In the genomic region with DNA sequence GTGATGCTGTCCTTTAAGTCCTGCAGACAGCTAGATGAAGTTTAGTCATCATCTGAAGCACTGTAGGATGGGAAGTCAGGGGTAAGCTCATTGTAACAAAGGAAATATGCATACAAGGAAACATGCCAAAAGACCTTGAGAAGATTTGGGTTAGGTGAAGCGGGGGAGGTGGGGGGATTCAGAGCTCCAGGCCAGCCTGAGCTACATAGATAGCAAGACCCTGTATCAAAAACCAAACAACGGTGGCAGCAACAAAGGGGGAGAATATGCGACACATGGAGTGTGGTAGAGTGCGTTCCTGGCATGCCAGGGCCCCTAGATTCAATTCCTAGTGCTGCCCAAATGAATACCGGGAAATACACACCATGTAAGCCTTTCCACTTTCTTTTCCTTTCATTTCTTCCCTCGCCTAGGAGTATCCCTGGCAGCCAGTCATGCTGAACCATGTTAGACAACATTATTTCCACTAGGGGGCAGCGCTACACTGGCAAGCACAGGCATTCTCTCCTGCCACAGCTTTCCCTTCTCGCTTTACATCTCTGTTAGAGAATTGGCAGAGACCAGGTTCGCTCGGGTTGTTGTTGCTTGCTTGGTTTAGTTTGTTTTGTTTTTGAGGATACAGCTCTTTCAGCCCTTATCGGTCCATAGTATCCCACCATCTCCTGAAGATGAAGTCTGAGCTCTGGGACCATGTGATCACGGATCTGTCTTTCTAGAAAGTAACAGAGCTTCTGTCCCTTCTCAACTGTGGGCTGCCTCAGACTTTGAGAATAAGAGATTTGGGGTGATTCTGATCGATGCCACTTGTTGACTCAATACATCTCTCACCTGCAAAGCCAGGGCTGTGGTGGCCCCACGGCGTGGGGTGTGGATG, we compare ENCODE assay signal across 8 mouse cellular contexts. TPM values are rescaled to one million over a fixed set of nuclear protein-coding genes. Genes with fewer than 3 reads are reported as not detected.
DNase-seq lines count a peak whose midpoint lies in the region; ATAC-seq and TF ChIP-seq lines count a peak whose summit lies in the region.

No protein-coding gene starts in this region.

- DNase-seq in CH12.LX (ENCODE audit: extremely low read depth) = peak; percentile 73
- peak; percentile 85 for DNase-seq in heart, embryonic 10.5 days (ENCODE audit: low spot score)
- DNase-seq in kidney, adult 8-10 months = peak; percentile 63 to 65
- peak; percentile 76 for DNase-seq in splenic B cell, adult 2 months (ENCODE audit: low read depth, low spot score)

- no peak; the same call in 1 of the 2 replicates for ATAC-seq in embryonic facial prominence, embryonic 15.5 days (ENCODE audit: insufficient number of reproducible peaks, low FRiP score, low TSS enrichment, low read depth)
- ATAC-seq in limb, embryonic 13.5 days (ENCODE audit: low FRiP score, low read depth) = peak; percentile 86
- peak; percentile 44; the same call in 1 of the 2 replicates for ATAC-seq in midbrain, embryonic 12.5 days (ENCODE audit: low FRiP score, low read depth)

- TF ChIP-seq CTCF in CH12.LX (conservative IDR thresholded peaks at IDR 0.05 in 1 of 2, IDR thresholded peaks at IDR 0.05 in 1 of 2; ENCODE audit: low read depth in 2 of 2, low read length in 2 of 2) = peak; percentile 57 to 92
- TF ChIP-seq CTCF in bone marrow macrophage, adult 2 months (IDR thresholded peaks at IDR 0.05; ENCODE audit: low read depth, low read length) = peak; percentile 72

- H3K36me3 ChIP-seq in CH12.LX (replicated peaks in 1 of 2; ENCODE audit: control insufficient read depth in 1 of 2, insufficient read depth in 1 of 2, low read length in 1 of 2) = no peaks in the 10 kb centered on the region
- H3K36me3 ChIP-seq in embryonic facial prominence, embryonic 15.5 days = no peaks in the 10 kb centered on the region
- H3K36me3 ChIP-seq in heart, embryonic 10.5 days = no peaks in the 10 kb centered on the region
- H3K36me3 ChIP-seq in limb, embryonic 13.5 days = no peaks in the 10 kb centered on the region
- H3K36me3 ChIP-seq in midbrain, embryonic 12.5 days = no peaks in the 10 kb centered on the region
- H3K36me3 ChIP-seq in splenic B cell, adult 2 months (ENCODE audit: control insufficient read depth, insufficient read depth, low read length, poor library complexity, severe bottlenecking) = no peaks in the 10 kb centered on the region

- TF ChIP-seq RAD21 in CH12.LX (IDR thresholded peaks at IDR 0.05; ENCODE audit: low read depth, low read length) = peak; percentile 93

- TF ChIP-seq EP300 in CH12.LX (IDR thresholded peaks at IDR 0.05; ENCODE audit: low read length) = no peak

- dilution Hi-C loops in CH12.LX (cut with MboI; ENCODE audit: extremely low pct_ligation_motif_present, extremely low pct_unique_long_range_greater_than_20kb, low sequenced_read_pairs) = no loop called here

- H3K27ac ChIP-seq in CH12.LX (ENCODE audit: insufficient read depth, low read depth) = no peak overlapping the region
- H3K27ac ChIP-seq in bone marrow macrophage, adult 2 months (ENCODE audit: insufficient read depth, low read depth, low read length) = peak overlapping the region; percentile 18
- H3K27ac ChIP-seq in embryonic facial prominence, embryonic 15.5 days (replicated peaks) = no peak overlapping the region
- H3K27ac ChIP-seq in heart, embryonic 10.5 days = no peak overlapping the region
- H3K27ac ChIP-seq in limb, embryonic 13.5 days = no peak overlapping the region
- no peak overlapping the region for H3K27ac ChIP-seq in midbrain, embryonic 12.5 days (replicated peaks)

- WGBS in embryonic facial prominence, embryonic 15.5 days = 29% methylated on average over 15 of the region's 15 CpGs
- 23% methylated on average over 15 of the region's 15 CpGs for WGBS in heart, embryonic 10.5 days
- 27% methylated on average over 15 of the region's 15 CpGs for WGBS in limb, embryonic 13.5 days
- 30% methylated on average over 15 of the region's 15 CpGs for WGBS in midbrain, embryonic 12.5 days

- no peak overlapping the region for H3K9ac ChIP-seq in CH12.LX (ENCODE audit: insufficient read depth, low read depth)
- H3K9ac ChIP-seq in embryonic facial prominence, embryonic 15.5 days = no peak overlapping the region
- no peak overlapping the region for H3K9ac ChIP-seq in limb, embryonic 13.5 days
- H3K9ac ChIP-seq in midbrain, embryonic 12.5 days (replicated peaks) = no peak overlapping the region

- H3K27me3 ChIP-seq in CH12.LX (replicated peaks) = no peaks in the 10 kb centered on the region
- H3K27me3 ChIP-seq in embryonic facial prominence, embryonic 15.5 days = no peaks in the 10 kb centered on the region
- 0 out of 2 replicates have a peak, but pooled peaks cover 4% of the 10 kb centered on the region for H3K27me3 ChIP-seq in heart, embryonic 10.5 days (ENCODE audit: insufficient read depth, poor library complexity, severe bottlenecking)
- no peaks in the 10 kb centered on the region for H3K27me3 ChIP-seq in limb, embryonic 13.5 days
- H3K27me3 ChIP-seq in midbrain, embryonic 12.5 days = 0 out of 2 replicates have a peak, but pooled peaks cover 13% of the 10 kb centered on the region
- no peaks in the 10 kb centered on the region for H3K27me3 ChIP-seq in splenic B cell, adult 2 months (ENCODE audit: control insufficient read depth, insufficient read depth, low read length, poor library complexity, severe bottlenecking)

- no peak overlapping the region for H3K4me3 ChIP-seq in CH12.LX (replicated peaks in 1 of 3; ENCODE audit: low read depth in 2 of 3, low read length in 2 of 3, poor library complexity in 1 of 3)
- H3K4me3 ChIP-seq in bone marrow macrophage, adult 2 months (ENCODE audit: insufficient read depth, low read length) = peak overlapping the region; percentile 24
- H3K4me3 ChIP-seq in embryonic facial prominence, embryonic 15.5 days (replicated peaks) = 0 out of 2 replicates have a peak overlapping the region, but pooled peaks have one; percentile 4
- H3K4me3 ChIP-seq in heart, embryonic 10.5 days = 0 out of 2 replicates have a peak overlapping the region, but pooled peaks have one; percentile 3
- no peak overlapping the region for H3K4me3 ChIP-seq in limb, embryonic 13.5 days
- H3K4me3 ChIP-seq in midbrain, embryonic 12.5 days = no peak overlapping the region

- peaks cover 4% of the 10 kb centered on the region for H3K9me3 ChIP-seq in CH12.LX (replicated peaks; ENCODE audit: low read length)
- H3K9me3 ChIP-seq in embryonic facial prominence, embryonic 15.5 days (replicated peaks) = no peaks in the 10 kb centered on the region
- H3K9me3 ChIP-seq in heart, embryonic 10.5 days = no peaks in the 10 kb centered on the region
- peaks cover 9% of the 10 kb centered on the region; the same call in 1 of the 2 replicates for H3K9me3 ChIP-seq in limb, embryonic 13.5 days
- H3K9me3 ChIP-seq in midbrain, embryonic 12.5 days = no peaks in the 10 kb centered on the region

- in situ Hi-C loops in CH12.LX (cut with MboI; ENCODE audit: low pct_ligation_motif_present, low pct_unique_long_range_greater_than_20kb, low sequenced_read_pairs) = loop anchor here (5.0 to 25.0 kb wide), 3 partner anchors 102 to 430 kb away; a partner anchor contains a TSS

- H3K79me2 ChIP-seq in CH12.LX (replicated peaks; ENCODE audit: control insufficient read depth, extremely low read depth, insufficient read depth, poor library complexity, severe bottlenecking) = no peaks in the 10 kb centered on the region

- TF ChIP-seq POLR2A in CH12.LX (IDR thresholded peaks at IDR 0.05; ENCODE audit: low read depth, low read length) = no peak
- no peak for TF ChIP-seq POLR2A in bone marrow macrophage, adult 2 months (IDR thresholded peaks at IDR 0.05; ENCODE audit: borderline replicate concordance, low read depth, low read length)

- H3K4me2 ChIP-seq in CH12.LX (ENCODE audit: insufficient read depth, low read depth, poor library complexity, severe bottlenecking) = peak overlapping the region; percentile 18
- 0 out of 2 replicates have a peak overlapping the region, but pooled peaks have one; percentile 19 for H3K4me2 ChIP-seq in embryonic facial prominence, embryonic 15.5 days (replicated peaks)
- H3K4me2 ChIP-seq in limb, embryonic 13.5 days (replicated peaks) = peak overlapping the region; percentile 38
- no peak overlapping the region for H3K4me2 ChIP-seq in midbrain, embryonic 12.5 days (replicated peaks)

- peaks cover 0 to 22% of the 10 kb centered on the region in 2 experiments; a peak in 3 of 4 replicates for H3K4me1 ChIP-seq in CH12.LX (ENCODE audit: control insufficient read depth in 1 of 2, insufficient read depth in 2 of 2)
- peaks cover 16% of the 10 kb centered on the region for H3K4me1 ChIP-seq in bone marrow macrophage, adult 2 months (ENCODE audit: control insufficient read depth, insufficient read depth, low read length)
- peaks cover 8% of the 10 kb centered on the region for H3K4me1 ChIP-seq in embryonic facial prominence, embryonic 15.5 days
- H3K4me1 ChIP-seq in heart, embryonic 10.5 days = peaks cover 13% of the 10 kb centered on the region
- peaks cover 10% of the 10 kb centered on the region; the same call in 1 of the 2 replicates for H3K4me1 ChIP-seq in limb, embryonic 13.5 days
- H3K4me1 ChIP-seq in midbrain, embryonic 12.5 days = 0 out of 2 replicates have a peak, but pooled peaks cover 7% of the 10 kb centered on the region

RNA-seq across cellular contexts. Expression of a gene that starts 20.9 kb away (rescaled TPM):
- total RNA-seq in CH12.LX (2012; rRNA removed) = 238 and 329 TPM in 2 replicates
- 432 and 457 TPM in 2 replicates for total RNA-seq in CH12.LX (2014; rRNA removed)
- polyA plus RNA-seq in CH12.LX (2012; ENCODE audit: insufficient read length, low read depth) = 341 and 354 TPM in 2 replicates
- 45.7 and 49.7 TPM in 2 replicates for polyA plus RNA-seq in bone marrow macrophage, adult 2 months (2012; ENCODE audit: insufficient read depth, insufficient read length, missing spikeins)
- polyA plus RNA-seq in embryonic facial prominence, embryonic 15.5 days (2015; fragmentation: Nextera tagmentation; extraction: Ambion mirVana) = 131 and 134 TPM in 2 replicates
- 220 and 246 TPM in 2 replicates for polyA plus RNA-seq in heart, embryonic 10.5 days (2016; fragmentation: Nextera tagmentation; extraction: Ambion mirVana)
- polyA plus RNA-seq in limb, embryonic 13.5 days (2015; fragmentation: Nextera tagmentation; extraction: Ambion mirVana) = 139 and 142 TPM in 2 replicates
- 198 and 207 TPM in 2 replicates for polyA plus RNA-seq in midbrain, embryonic 12.5 days (2016; fragmentation: Nextera tagmentation; extraction: Ambion mirVana)

RNA-seq across cellular contexts. Expression of a gene that starts 24.2 kb away (rescaled TPM):
- 9.8 and 12.3 TPM in 2 replicates for total RNA-seq in CH12.LX (2012; rRNA removed)
- 12.0 and 12.7 TPM in 2 replicates for total RNA-seq in CH12.LX (2014; rRNA removed)
- polyA plus RNA-seq in CH12.LX (2012; ENCODE audit: insufficient read length, low read depth) = 24.5 and 31.8 TPM in 2 replicates
- 5.1 and 8.7 TPM in 2 replicates for polyA plus RNA-seq in bone marrow macrophage, adult 2 months (2012; ENCODE audit: insufficient read depth, insufficient read length, missing spikeins)
- polyA plus RNA-seq in embryonic facial prominence, embryonic 15.5 days (2015; fragmentation: Nextera tagmentation; extraction: Ambion mirVana) = 23.6 and 24.1 TPM in 2 replicates
- polyA plus RNA-seq in heart, embryonic 10.5 days (2016; fragmentation: Nextera tagmentation; extraction: Ambion mirVana) = 8.1 and 8.3 TPM in 2 replicates
- 8.2 and 9.0 TPM in 2 replicates for polyA plus RNA-seq in limb, embryonic 13.5 days (2015; fragmentation: Nextera tagmentation; extraction: Ambion mirVana)
- polyA plus RNA-seq in midbrain, embryonic 12.5 days (2016; fragmentation: Nextera tagmentation; extraction: Ambion mirVana) = 10.8 and 11.5 TPM in 2 replicates

RNA-seq across cellular contexts. Expression of a gene that starts 44.5 kb away (rescaled TPM):
- total RNA-seq in CH12.LX (2012; rRNA removed) (0.08 and 0.30 TPM in 2 replicates), CH12.LX (2014; rRNA removed) (0.41 and 0.46 TPM in 2 replicates)
- 0.29 and 0.40 TPM in 2 replicates for polyA plus RNA-seq in CH12.LX (2012; ENCODE audit: insufficient read length, low read depth)
- 18.2 and 23.9 TPM in 2 replicates for polyA plus RNA-seq in bone marrow macrophage, adult 2 months (2012; ENCODE audit: insufficient read depth, insufficient read length, missing spikeins)
- 8.8 and 10.6 TPM in 2 replicates for polyA plus RNA-seq in embryonic facial prominence, embryonic 15.5 days (2015; fragmentation: Nextera tagmentation; extraction: Ambion mirVana)
- 3.6 and 3.8 TPM in 2 replicates for polyA plus RNA-seq in heart, embryonic 10.5 days (2016; fragmentation: Nextera tagmentation; extraction: Ambion mirVana)
- 4.9 and 5.9 TPM in 2 replicates for polyA plus RNA-seq in limb, embryonic 13.5 days (2015; fragmentation: Nextera tagmentation; extraction: Ambion mirVana)
- polyA plus RNA-seq in midbrain, embryonic 12.5 days (2016; fragmentation: Nextera tagmentation; extraction: Ambion mirVana) = 2.5 and 3.6 TPM in 2 replicates

Comparison
In these comparisons a context has a peak if more than half of its experiments do, and no peak if none do; other contexts are left out.
1. H3K4me3 ChIP-seq: peak in bone marrow macrophage, adult 2 months (single experiment), embryonic facial prominence, embryonic 15.5 days (single experiment) and heart, embryonic 10.5 days (single experiment); none in CH12.LX (0 of 3), limb, embryonic 13.5 days (single experiment) and midbrain, embryonic 12.5 days (single experiment).
2. Peak in every context shown above with its lines, with median percentiles within 50 percentile points of each other: DNase-seq.